Mouse (Mus musculus): ENCODE measurements around the gene Apom.

Gene Apom

GRCm38 (mm10) chr17:35158850-35159593 lies 27.2 kb upstream of the Apom start:
- in situ Hi-C loops (cut with MboI) = no loop called here

- in situ Hi-C loops (cut with MboI) = no loop called here
Measured at GRCm38 (mm10) chr17:35157661-35158175, 25.9 kb upstream of the Apom start.

- in situ Hi-C loops (cut with MboI) = no loop called here
Measured at GRCm38 (mm10) chr17:35157254-35157653, 25.4 kb upstream of the Apom start.

GRCm38 (mm10) chr17:35156461-35157200 lies 24.8 kb upstream of the Apom start:
- in situ Hi-C loops (cut with MboI) = no loop called here

- in situ Hi-C loops (cut with MboI) = no loop called here
Measured at GRCm38 (mm10) chr17:35155451-35155850, 23.6 kb upstream of the Apom start.

GRCm38 (mm10) chr17:35154616-35155015 lies 22.8 kb upstream of the Apom start:
- in situ Hi-C loops (cut with MboI) = no loop called here

GRCm38 (mm10) chr17:35153931-35154330 lies 22.1 kb upstream of the Apom start:
- in situ Hi-C loops (cut with MboI) = no loop called here

GRCm38 (mm10) chr17:35153077-35153476 lies 21.2 kb upstream of the Apom start:
- in situ Hi-C loops (cut with MboI) = no loop called here

- in situ Hi-C loops (cut with MboI) = no loop called here
Measured at GRCm38 (mm10) chr17:35152121-35152520, 20.3 kb upstream of the Apom start.

GRCm38 (mm10) chr17:35147922-35148639 lies 16.2 kb upstream of the Apom start:
- in situ Hi-C loops (cut with MboI) = no loop called here

GRCm38 (mm10) chr17:35147348-35147747 lies 15.5 kb upstream of the Apom start:
- in situ Hi-C loops (cut with MboI) = no loop called here

GRCm38 (mm10) chr17:35146139-35146538 lies 14.3 kb upstream of the Apom start:
- in situ Hi-C loops (cut with MboI) = no loop called here

- in situ Hi-C loops (cut with MboI) = no loop called here
Measured at GRCm38 (mm10) chr17:35141971-35142370, 10.1 kb upstream of the Apom start.

- in situ Hi-C loops (cut with MboI) = no loop called here
Measured at GRCm38 (mm10) chr17:35140490-35140996, 8.7 kb upstream of the Apom start.

- in situ Hi-C loops (cut with MboI) = no loop called here
Measured at GRCm38 (mm10) chr17:35139269-35139668, 7.4 kb upstream of the Apom start.

GRCm38 (mm10) chr17:35135591-35136320 lies 3.9 kb upstream of the Apom start:
- in situ Hi-C loops (cut with MboI) = no loop called here

GRCm38 (mm10) chr17:35134801-35135590 lies 3.1 kb upstream of the Apom start, which contains the start of gene Bag6:
Gene Bag6, plus strand, starts transcription at chr17:35135178.
- in situ Hi-C loops (cut with MboI) = no loop called here

GRCm38 (mm10) chr17:35133517-35133916 lies 1.7 kb upstream of the Apom start:
- in situ Hi-C loops (cut with MboI) = no loop called here

- in situ Hi-C loops (cut with MboI) = no loop called here
Measured at GRCm38 (mm10) chr17:35132174-35132560, 317 bp upstream of the Apom start.

GRCm38 (mm10) chr17:35131038-35131437 lies 812 bp downstream of the Apom start:
- in situ Hi-C loops (cut with MboI) = no loop called here

GRCm38 (mm10) chr17:35128996-35129395 lies 2.9 kb downstream of the Apom start:
- in situ Hi-C loops (cut with MboI) = no loop called here
